13 mouse cellular contexts compared by ENCODE assay signal in the genomic region with DNA sequence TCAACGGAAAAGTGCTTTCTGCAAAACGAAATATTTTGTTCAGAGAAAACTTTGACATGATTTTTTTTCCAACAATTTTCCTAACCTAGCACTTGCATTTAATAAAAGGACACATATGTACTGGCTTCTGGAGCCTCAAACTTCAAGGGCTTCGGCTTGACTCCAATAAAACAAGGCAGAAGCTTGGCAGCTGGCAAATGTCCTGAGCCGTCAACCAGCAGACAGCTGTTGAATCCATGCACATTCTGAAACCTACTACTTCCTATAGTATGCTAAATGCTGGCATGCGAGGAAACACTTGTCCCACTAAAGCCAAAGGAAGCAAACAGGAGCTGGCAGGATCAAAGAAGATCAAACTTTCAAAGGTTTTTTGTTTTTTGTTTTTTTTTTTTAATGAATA. TPM values are rescaled to one million over a fixed set of nuclear protein-coding genes. Genes with fewer than 3 reads are reported as not detected.
A peak's percentile ranks its signal among the peaks of the same experiment; 100 is the strongest.
DNase-seq lines count a peak whose midpoint lies in the region; ATAC-seq lines count a peak whose summit lies in the region.
"Had no signal": no experiment of that assay in that cellular context is flagged by ENCODE, and none has a peak within 500 bp of the region (broad histone marks: within the 10 kb centered on the region; RNA-seq: fewer than 3 reads in every experiment).

No protein-coding gene starts in this region.

- no peak overlapping the region for H3K9ac ChIP-seq in limb, embryonic 11.5 days (ENCODE audit: low read length)
- no peak overlapping the region for H3K9ac ChIP-seq in midbrain, embryonic 14.5 days (replicated peaks; ENCODE audit: low read length)

- H3K4me3 ChIP-seq in embryonic facial prominence, embryonic 10.5 days: no peak overlapping the region
- no peak overlapping the region for H3K4me3 ChIP-seq in limb, embryonic 11.5 days (ENCODE audit: low read depth, low read length)
- H3K4me3 ChIP-seq in midbrain, embryonic 14.5 days (replicated peaks; ENCODE audit: low read depth, low read length): no peak overlapping the region

- ATAC-seq in limb, embryonic 11.5 days (ENCODE audit: insufficient number of reproducible peaks, low FRiP score, low TSS enrichment, low read depth): no peak
- ATAC-seq in midbrain, embryonic 14.5 days (ENCODE audit: low FRiP score, low TSS enrichment): no peak
- ATAC-seq: hindbrain, embryonic 16.5 days had no signal

- H3K4me1 ChIP-seq in embryonic facial prominence, embryonic 10.5 days: peaks cover 31% of the 10 kb centered on the region
- peaks cover 15% of the 10 kb centered on the region for H3K4me1 ChIP-seq in limb, embryonic 11.5 days (ENCODE audit: control insufficient read depth, insufficient read depth, low read length)
- peaks cover 5% of the 10 kb centered on the region; the same call in 1 of the 2 replicates for H3K4me1 ChIP-seq in midbrain, embryonic 14.5 days (ENCODE audit: control insufficient read depth, insufficient read depth, low read length)

- no peaks in the 10 kb centered on the region for H3K9me3 ChIP-seq in embryonic facial prominence, embryonic 10.5 days
- no peaks in the 10 kb centered on the region for H3K9me3 ChIP-seq in limb, embryonic 11.5 days (ENCODE audit: control insufficient read depth, low read length)
- no peaks in the 10 kb centered on the region for H3K9me3 ChIP-seq in midbrain, embryonic 14.5 days (ENCODE audit: control insufficient read depth, low read length)

- H3K27ac ChIP-seq in embryonic facial prominence, embryonic 10.5 days (replicated peaks): no peak overlapping the region
- H3K27ac ChIP-seq in limb, embryonic 11.5 days (replicated peaks; ENCODE audit: low read depth, low read length): no peak overlapping the region
- H3K27ac ChIP-seq in midbrain, embryonic 14.5 days (replicated peaks; ENCODE audit: low read depth, low read length): no peak overlapping the region

- intact Hi-C loops in gastrocnemius, postnatal 36 days (cut with DNase I): no loop called here

- no peaks in the 10 kb centered on the region for H3K27me3 ChIP-seq in embryonic facial prominence, embryonic 10.5 days (replicated peaks; ENCODE audit: low read depth, poor library complexity, severe bottlenecking)
- H3K27me3 ChIP-seq in limb, embryonic 11.5 days (ENCODE audit: control insufficient read depth, insufficient read depth, low read length): no peaks in the 10 kb centered on the region
- no peaks in the 10 kb centered on the region for H3K27me3 ChIP-seq in midbrain, embryonic 14.5 days (ENCODE audit: control insufficient read depth, insufficient read depth, low read length)

- 77% methylated on average over 5 of the region's 5 CpGs for WGBS in embryonic facial prominence, embryonic 10.5 days
- 29% methylated on average over 5 of the region's 5 CpGs for WGBS in limb, embryonic 11.5 days
- WGBS in midbrain, embryonic 14.5 days: 65% methylated on average over 5 of the region's 5 CpGs

- no peak overlapping the region for H3K4me2 ChIP-seq in limb, embryonic 11.5 days (ENCODE audit: low read depth, severe bottlenecking)
- no peak overlapping the region for H3K4me2 ChIP-seq in midbrain, embryonic 14.5 days (ENCODE audit: low read length)

- H3K36me3 ChIP-seq in embryonic facial prominence, embryonic 10.5 days (replicated peaks): peaks cover 13% of the 10 kb centered on the region
- 0 out of 2 replicates have a peak, but pooled peaks cover 2% of the 10 kb centered on the region for H3K36me3 ChIP-seq in limb, embryonic 11.5 days (ENCODE audit: control insufficient read depth, insufficient read depth, low read length)
- no peaks in the 10 kb centered on the region for H3K36me3 ChIP-seq in midbrain, embryonic 14.5 days (ENCODE audit: control insufficient read depth, insufficient read depth, low read length)

- DNase-seq in gastrocnemius, adult 18-20 months (ENCODE audit: low spot score): peak; percentile 51
- DNase-seq in gastrocnemius, postnatal 36 days: no peak
- peak; percentile 52 to 53 for DNase-seq in kidney, postnatal 4 days
- DNase-seq in kidney, adult 18-20 months: no peak
- peak; percentile 34 for DNase-seq in embryonic facial prominence, embryonic 10.5 days (ENCODE audit: low spot score)
- peak; percentile 55 for DNase-seq in limb, embryonic 11.5 days (ENCODE audit: low spot score)
- no peak for DNase-seq in frontal cortex, postnatal 25 days (ENCODE audit: low spot score in 2 of 2)
- no peak for DNase-seq in midbrain, embryonic 14.5 days
- DNase-seq: cerebellum, adult 2 months; thymus, postnatal 14 days had no signal

RNA-seq across cellular contexts. Expression of a gene that starts 24.5 kb away (rescaled TPM):
- not detected for total RNA-seq in gastrocnemius, adult 18-20 months (2021)
- not detected for total RNA-seq in gastrocnemius, postnatal 36 days (2021)
- polyA plus RNA-seq in embryonic facial prominence, embryonic 10.5 days (2016; fragmentation: Nextera tagmentation; extraction: Ambion mirVana): 18.7 and 24.9 TPM in 2 replicates
- polyA plus RNA-seq in limb, embryonic 11.5 days (2014; fragmentation: Nextera tagmentation; extraction: Ambion mirVana): 27.6 and 33.2 TPM in 2 replicates
- polyA plus RNA-seq in midbrain, embryonic 14.5 days (2014; fragmentation: Nextera tagmentation; extraction: Ambion mirVana): 21.5 and 27.9 TPM in 2 replicates
- total RNA-seq: layer of hippocampus, adult 18-20 months; left cerebral cortex, postnatal 36 days had no signal
- polyA plus RNA-seq: cerebellum, adult 2 months had no signal

RNA-seq across cellular contexts. Expression of a gene that starts 33.8 kb away (rescaled TPM):
- 10 to 100 TPM; 38.6 to 43.9 TPM for total RNA-seq in gastrocnemius, adult 18-20 months (2021)
- 10 to 100 TPM; 46.4 to 49.6 TPM for total RNA-seq in gastrocnemius, postnatal 36 days (2021)
- 7.9 and 8.9 TPM in 2 replicates for polyA plus RNA-seq in embryonic facial prominence, embryonic 10.5 days (2016; fragmentation: Nextera tagmentation; extraction: Ambion mirVana)
- 7.4 and 10.2 TPM in 2 replicates for polyA plus RNA-seq in limb, embryonic 11.5 days (2014; fragmentation: Nextera tagmentation; extraction: Ambion mirVana)
- 5.5 and 7.9 TPM in 2 replicates for polyA plus RNA-seq in midbrain, embryonic 14.5 days (2014; fragmentation: Nextera tagmentation; extraction: Ambion mirVana)

RNA-seq across cellular contexts. Expression of a gene that starts 58.8 kb away (rescaled TPM):
- total RNA-seq in gastrocnemius, adult 18-20 months (2021): 1 to 10 TPM; 7.4 to 8.4 TPM
- total RNA-seq in gastrocnemius, postnatal 36 days (2021): 1 to 10 TPM; 6.4 to 7.7 TPM
- 8.9 and 10.1 TPM in 2 replicates for polyA plus RNA-seq in embryonic facial prominence, embryonic 10.5 days (2016; fragmentation: Nextera tagmentation; extraction: Ambion mirVana)
- 6.3 and 6.5 TPM in 2 replicates for polyA plus RNA-seq in limb, embryonic 11.5 days (2014; fragmentation: Nextera tagmentation; extraction: Ambion mirVana)
- polyA plus RNA-seq in midbrain, embryonic 14.5 days (2014; fragmentation: Nextera tagmentation; extraction: Ambion mirVana): 2.9 and 3.2 TPM in 2 replicates

Comparison
In these comparisons a context has a peak if more than half of its experiments do, and no peak if none do; other contexts are left out.
1. DNase-seq: peak in gastrocnemius, adult 18-20 months (single experiment), kidney, postnatal 4 days (2 of 2), embryonic facial prominence, embryonic 10.5 days (single experiment) and limb, embryonic 11.5 days (single experiment); none in gastrocnemius, postnatal 36 days (0 of 2), kidney, adult 18-20 months (single experiment), frontal cortex, postnatal 25 days (0 of 2) and midbrain, embryonic 14.5 days (single experiment).